Mouse (Mus musculus) NIH3T3 (cell line): ENCODE measurements around the gene Polr3f.

Source experiments
- DNase-seq: peaks from one replicate; pipeline ENCODE4 v3.0.0-alpha.2; 2012; ENCODE audit warnings: low read depth

The Polr3f gene

GRCm38 (mm10) chr2:144526981-144527820 is at the start of gene Polr3f, which contains the start of gene Dzank1:
Gene Polr3f (plus strand): TSS chr2:144527718.
Gene Dzank1 (minus strand): TSS chr2:144527414.
- peak; percentile 96 for DNase-seq

DNA sequence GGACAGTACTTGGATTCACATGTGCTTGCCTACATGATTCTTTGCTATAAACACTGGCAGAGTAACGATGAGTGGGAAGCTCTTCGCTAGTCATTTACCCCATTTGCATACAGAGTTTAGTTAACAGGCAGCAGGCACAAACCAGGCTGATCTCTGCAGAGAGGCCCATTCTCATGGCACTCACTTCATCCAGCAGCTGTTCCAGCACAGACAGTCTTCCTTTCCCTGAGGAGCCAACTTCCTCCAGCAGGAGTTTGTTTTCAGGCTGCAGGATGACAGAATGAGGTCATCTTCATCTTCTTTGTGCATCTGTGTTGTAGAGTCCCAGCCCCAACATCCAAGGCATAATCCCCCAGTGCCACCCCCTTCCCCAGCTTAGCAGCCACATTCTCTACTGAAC is 48.1 kb upstream of the Polr3f start:
- no peak for DNase-seq

- peak; percentile 45 for DNase-seq
Observed at GRCm38 (mm10) chr2:144484084-144484483, 43.4 kb upstream of the Polr3f start.

- DNase-seq, result no peak
Observed at GRCm38 (mm10) chr2:144485439-144485838, 42.1 kb upstream of the Polr3f start.

- DNase-seq, result peak; percentile 78
Observed at GRCm38 (mm10) chr2:144487476-144487875, 40.0 kb upstream of the Polr3f start.

DNA sequence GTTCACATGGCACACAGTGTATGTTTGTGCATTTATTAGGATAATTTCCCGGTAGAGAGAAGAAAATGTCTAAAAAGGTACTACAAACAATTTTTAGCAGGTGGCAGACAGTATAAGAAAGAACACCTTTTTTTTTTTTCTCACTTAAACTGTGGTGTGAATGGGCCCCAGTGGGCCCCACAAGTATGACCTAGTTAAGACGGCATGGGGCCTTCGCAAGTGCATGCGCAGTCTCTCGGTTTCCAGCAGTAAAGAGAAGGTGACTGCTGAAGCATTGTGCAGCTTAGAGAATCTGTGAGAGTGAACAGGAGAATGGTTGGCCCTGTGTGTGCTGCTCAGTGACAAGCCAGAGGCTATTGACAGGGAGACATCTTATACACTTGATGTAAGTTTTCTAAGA is 38.2 kb upstream of the Polr3f start:
- no peak for DNase-seq

DNA sequence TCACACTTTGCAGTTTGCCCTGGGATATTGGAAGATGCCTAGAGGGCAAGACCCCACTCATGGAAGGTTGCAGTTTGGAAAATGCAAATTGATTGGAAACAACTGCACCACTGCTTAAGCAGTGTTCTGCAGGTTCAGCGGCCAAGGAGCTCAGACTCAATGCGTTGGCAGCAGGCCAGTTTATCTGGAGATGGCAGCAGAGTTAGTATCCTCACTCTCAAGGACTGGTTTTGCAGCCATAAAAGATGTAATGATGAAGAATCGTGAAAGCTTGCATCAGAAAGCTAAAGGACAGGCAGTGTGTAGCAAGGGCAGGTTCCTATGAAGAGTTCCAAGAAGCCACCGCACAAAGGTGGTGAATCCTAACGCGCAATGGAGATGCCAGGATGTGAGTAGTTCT is 25.4 kb upstream of the Polr3f start:
- DNase-seq, result peak; percentile 17

DNA sequence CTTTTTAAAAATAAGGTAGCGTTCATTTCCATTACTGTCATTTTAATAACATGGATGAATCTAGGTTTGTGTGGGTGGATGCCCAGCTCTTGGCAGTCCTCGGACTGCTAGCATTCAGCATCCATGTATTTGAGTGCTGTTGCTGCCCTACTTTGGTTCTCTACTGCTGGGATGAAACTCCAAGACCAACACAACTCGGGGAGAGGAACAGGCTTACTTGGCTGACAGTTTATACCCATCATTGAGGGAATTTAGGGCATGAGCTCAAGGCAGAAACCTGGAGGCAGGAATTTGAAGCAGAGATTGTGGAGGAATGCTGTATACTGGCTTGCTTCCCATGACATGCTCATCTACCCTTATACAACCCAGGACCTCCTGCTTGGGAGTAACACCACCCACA is 12.9 kb upstream of the Polr3f start:
- no peak for DNase-seq

DNA sequence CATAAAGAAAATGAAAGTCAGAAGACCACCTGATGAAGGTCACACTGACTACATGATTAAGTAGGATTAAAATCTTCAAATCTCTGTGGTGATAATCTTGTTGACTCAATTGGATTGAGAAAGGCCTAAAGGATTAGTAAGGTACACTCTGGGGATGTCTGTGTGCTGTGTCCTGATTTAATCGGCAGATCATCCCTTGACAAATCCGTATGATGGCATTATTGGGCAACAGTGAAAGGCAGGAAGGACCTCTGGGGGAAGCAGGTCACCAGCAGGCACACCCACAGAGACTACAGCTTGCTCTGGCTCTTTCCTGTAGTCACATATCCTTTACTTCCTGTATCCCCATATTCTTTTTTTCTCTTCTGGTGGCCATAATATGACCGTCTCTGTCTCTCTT is 7.7 kb upstream of the Polr3f start:
- no peak for DNase-seq

- no peak for DNase-seq
Observed at GRCm38 (mm10) chr2:144525856-144526255, 1.7 kb upstream of the Polr3f start.

- DNase-seq, result no peak
Observed at GRCm38 (mm10) chr2:144527821-144528174, 280 bp downstream of the Polr3f start.

- DNase-seq, result no peak
Observed at GRCm38 (mm10) chr2:144537123-144537522, 9.6 kb downstream of the Polr3f start.

GRCm38 (mm10) chr2:144541246-144541645 is 13.7 kb downstream of the Polr3f start:
- peak; percentile 40 for DNase-seq

DNA sequence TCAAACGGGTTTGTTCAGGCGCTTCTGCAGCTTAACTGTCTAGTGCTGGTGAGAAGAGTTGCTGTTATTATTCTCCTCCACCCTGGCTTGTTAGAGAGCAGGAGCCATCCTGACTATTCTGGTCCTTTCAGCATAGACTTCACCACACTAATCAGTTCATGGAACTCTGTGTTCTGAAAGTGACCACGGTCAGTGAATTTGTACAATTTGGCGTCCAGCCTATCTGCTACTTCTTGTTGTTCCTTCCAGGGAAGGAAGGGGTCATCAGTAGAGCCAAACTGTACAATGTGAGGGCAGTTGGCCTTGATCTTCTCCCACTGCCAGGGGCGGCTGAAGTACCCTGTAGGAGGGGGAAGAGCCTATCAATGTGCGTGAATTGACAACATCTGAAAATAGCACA is 16.2 kb downstream of the Polr3f start:
- DNase-seq, result no peak

GRCm38 (mm10) chr2:144544630-144545029 is 17.1 kb downstream of the Polr3f start:
- DNase-seq, result peak; percentile 89

DNA sequence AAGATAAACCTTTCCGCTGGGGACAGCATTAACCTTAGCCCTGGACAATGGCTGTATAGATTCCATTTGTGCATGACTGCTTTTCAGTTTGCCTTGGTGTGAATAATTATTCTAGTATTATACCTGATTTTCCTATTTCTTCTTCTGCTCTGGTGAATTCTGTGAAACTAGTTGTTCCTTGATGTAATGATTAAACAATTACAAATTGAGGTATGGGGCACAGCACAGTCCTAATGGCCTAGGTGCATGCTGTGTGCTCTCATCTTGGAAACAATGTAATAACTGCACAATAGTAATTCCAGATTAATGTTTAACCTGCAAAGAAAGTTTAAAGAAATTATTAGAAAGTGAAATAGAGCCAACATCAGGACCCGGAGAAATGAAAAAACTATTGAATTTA is 17.5 kb downstream of the Polr3f start:
- no peak for DNase-seq

- DNase-seq, result no peak
Observed at GRCm38 (mm10) chr2:144545481-144545880, 18.0 kb downstream of the Polr3f start.

DNA sequence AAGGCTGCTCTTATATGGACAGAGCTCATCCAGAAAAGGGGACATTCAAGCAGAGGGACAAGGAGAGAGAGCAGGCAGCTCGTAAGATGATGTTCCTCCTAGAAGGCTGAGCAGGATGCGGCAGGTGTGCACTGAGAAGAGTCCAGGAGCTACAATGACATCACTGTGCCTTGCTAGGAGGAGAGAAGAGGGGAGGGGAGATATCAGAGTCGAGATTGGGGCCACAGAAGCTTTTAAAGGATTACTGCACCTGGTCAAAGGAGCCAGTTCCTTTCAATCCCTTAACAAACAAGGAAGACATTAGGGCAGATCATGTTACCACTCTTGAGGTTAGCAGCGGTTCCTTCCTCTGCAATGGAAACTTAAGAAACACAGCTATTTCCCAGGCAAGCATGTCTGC is 20.0 kb downstream of the Polr3f start:
- no peak for DNase-seq

DNA sequence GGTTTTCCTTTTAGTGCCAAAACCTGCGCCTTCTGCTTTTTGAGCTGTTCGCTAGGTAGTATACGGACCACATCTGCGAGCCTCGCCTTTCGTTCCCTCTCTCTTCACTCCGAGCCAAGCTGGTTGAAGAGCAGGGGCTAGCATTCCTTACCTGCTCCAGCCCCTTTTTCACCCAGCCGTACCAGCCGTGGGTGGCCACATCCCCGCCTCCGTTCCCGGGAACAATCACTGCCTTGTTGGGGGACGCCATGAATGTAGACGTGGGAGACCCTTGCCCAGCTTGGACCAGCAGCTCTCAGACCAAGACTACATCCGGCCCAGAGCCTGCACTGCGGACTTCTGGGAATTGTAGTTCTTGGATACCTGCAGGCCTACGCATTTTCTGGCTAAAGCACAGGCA is 23.0 kb downstream of the Polr3f start, which contains the start of gene Rbbp9:
TSS of gene Rbbp9 (minus strand) at position 341 of the 400 bp plus-strand sequence.
- DNase-seq, result peak; percentile 79

- DNase-seq, result no peak
Observed at GRCm38 (mm10) chr2:144553905-144554304, 26.4 kb downstream of the Polr3f start.

DNA sequence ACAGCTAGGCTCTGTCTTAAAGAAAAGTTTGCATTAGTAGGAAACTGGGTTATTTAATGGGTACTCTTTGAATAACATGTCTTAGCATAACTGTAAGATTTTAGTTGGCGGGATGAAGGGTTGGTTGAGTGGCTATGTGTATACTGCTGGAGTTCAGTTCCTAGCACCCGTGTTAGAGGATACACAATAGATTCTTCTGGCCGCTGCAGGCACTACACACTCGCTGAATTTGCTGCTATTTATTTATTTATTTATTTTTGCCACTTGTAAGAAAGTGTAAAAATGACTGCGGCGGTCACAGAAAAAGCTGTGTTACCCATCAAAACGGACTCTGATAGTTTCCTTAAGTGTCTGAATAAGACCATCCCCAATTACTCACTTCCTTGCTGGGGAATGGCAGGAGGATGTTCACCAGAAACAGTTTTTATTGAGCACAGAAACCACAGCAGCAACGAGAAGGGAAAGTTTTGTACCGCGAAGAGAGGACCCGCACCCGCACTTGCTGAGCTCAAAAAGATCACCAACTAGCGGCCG is 27.8 kb downstream of the Polr3f start:
- no peak for DNase-seq

GRCm38 (mm10) chr2:144555820-144556552 is 28.5 kb downstream of the Polr3f start, which contains the start of gene Sec23b:
Gene Sec23b (plus strand): TSS chr2:144556229.
- peak; percentile 97 for DNase-seq

DNA sequence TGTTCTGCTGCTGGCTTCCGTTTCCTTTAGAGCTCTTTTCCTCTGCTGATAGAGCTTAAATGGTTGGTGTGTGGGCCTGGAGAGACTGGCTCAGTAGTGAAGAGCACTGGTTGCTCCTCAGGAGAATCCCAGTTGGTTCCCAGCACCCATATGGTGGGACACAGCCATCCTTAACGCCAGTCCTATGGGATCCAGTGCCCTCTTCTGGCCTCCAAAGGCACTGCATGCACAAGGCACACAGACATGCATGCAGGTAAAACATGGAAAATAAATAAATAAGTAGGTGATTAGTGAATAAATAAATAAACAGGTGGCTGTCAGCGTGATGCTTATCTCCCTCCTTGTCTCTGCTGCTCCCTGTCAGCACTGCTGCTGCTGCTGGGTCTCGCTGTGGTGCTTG is 61.2 kb downstream of the Polr3f start:
- DNase-seq, result no peak
